Comparison of ENCODE assay signal across 8 mouse cellular contexts in genomic region chr19:5770311-5770710, GRCm38 (mm10). TPM values are rescaled to one million over a fixed set of nuclear protein-coding genes. Genes with fewer than 3 reads are reported as not detected.
DNase-seq lines count a peak whose midpoint lies in the region; ATAC-seq and TF ChIP-seq lines count a peak whose summit lies in the region.

No protein-coding gene starts in this region.

- H3K36me3 ChIP-seq in embryonic facial prominence, embryonic 13.5 days = peaks cover 48% of the 10 kb centered on the region
- peaks cover 20% of the 10 kb centered on the region for H3K36me3 ChIP-seq in hindbrain, embryonic 16.5 days (ENCODE audit: control insufficient read depth, insufficient read depth, low read length)
- H3K36me3 ChIP-seq in myocyte (ENCODE audit: control insufficient read depth, insufficient read depth) = peaks cover 23% of the 10 kb centered on the region

- no peak for TF ChIP-seq CTCF in layer of hippocampus, adult 2 months (conservative IDR thresholded peaks at IDR 0.05)

- peak overlapping the region; percentile 83 for H3ac ChIP-seq in myocyte (ENCODE audit: control insufficient read depth, insufficient read length)

- no peak for ATAC-seq in embryonic facial prominence, embryonic 13.5 days (ENCODE audit: insufficient number of reproducible peaks, insufficient read depth, low FRiP score, low TSS enrichment, low read depth)
- no peak for ATAC-seq in hindbrain, embryonic 16.5 days

- peaks cover 13% of the 10 kb centered on the region for H3K4me1 ChIP-seq in embryonic facial prominence, embryonic 13.5 days
- H3K4me1 ChIP-seq in hindbrain, embryonic 16.5 days (ENCODE audit: control insufficient read depth, insufficient read depth, low read depth, low read length) = peaks cover 11% of the 10 kb centered on the region

- H3K9me3 ChIP-seq in embryonic facial prominence, embryonic 13.5 days = no peaks in the 10 kb centered on the region
- no peaks in the 10 kb centered on the region for H3K9me3 ChIP-seq in hindbrain, embryonic 16.5 days (ENCODE audit: control insufficient read depth, low read length)

- peak overlapping the region; percentile 95 for H3K27ac ChIP-seq in layer of hippocampus, adult 2 months
- peak overlapping the region; percentile 78; the same call in 1 of the 2 replicates for H3K27ac ChIP-seq in embryonic facial prominence, embryonic 13.5 days
- peak overlapping the region; percentile 91 for H3K27ac ChIP-seq in hindbrain, embryonic 16.5 days (ENCODE audit: low read depth, low read length)

- WGBS in embryonic facial prominence, embryonic 13.5 days = 43% methylated on average over 9 of the region's 9 CpGs
- WGBS in hindbrain, embryonic 16.5 days = 35% methylated on average over 9 of the region's 9 CpGs

- H3K4me3 ChIP-seq in layer of hippocampus, adult 2 months = peak overlapping the region; percentile 98
- H3K4me3 ChIP-seq in embryonic facial prominence, embryonic 13.5 days = peak overlapping the region; percentile 81
- H3K4me3 ChIP-seq in hindbrain, embryonic 16.5 days (ENCODE audit: low read length) = peak overlapping the region; percentile 89
- peak overlapping the region; percentile 63 for H3K4me3 ChIP-seq in myocyte

- peak overlapping the region; percentile 92 for H3K9ac ChIP-seq in embryonic facial prominence, embryonic 13.5 days
- H3K9ac ChIP-seq in hindbrain, embryonic 16.5 days (ENCODE audit: low read depth, low read length) = peak overlapping the region; percentile 96

- no peak for DNase-seq in layer of hippocampus, adult 2 months (ENCODE audit: low spot score in 2 of 2)
- DNase-seq in layer of hippocampus, postnatal 25 days (ENCODE audit: extremely low spot score in 1 of 2, low spot score in 1 of 2) = no peak
- no peak for DNase-seq in T-cell, adult 2 months (ENCODE audit: low spot score)
- no peak for DNase-seq in gastrocnemius, adult 18-20 months (ENCODE audit: low spot score)
- no peak for DNase-seq in spleen, adult 18-20 months

- no peak for TF ChIP-seq POLR2A in myocyte (IDR thresholded peaks at IDR 0.05; ENCODE audit: insufficient read length, low read depth)

- H3K4me2 ChIP-seq in embryonic facial prominence, embryonic 13.5 days = peak overlapping the region; percentile 91
- H3K4me2 ChIP-seq in hindbrain, embryonic 16.5 days (ENCODE audit: low read length) = peak overlapping the region; percentile 61
- H3K4me2 ChIP-seq in myocyte (ENCODE audit: low read depth) = peak overlapping the region; percentile 99

- no peaks in the 10 kb centered on the region for H3K27me3 ChIP-seq in embryonic facial prominence, embryonic 13.5 days
- H3K27me3 ChIP-seq in hindbrain, embryonic 16.5 days (replicated peaks; ENCODE audit: control insufficient read depth, insufficient read depth, low read length) = no peaks in the 10 kb centered on the region
- no peaks in the 10 kb centered on the region for H3K27me3 ChIP-seq in myocyte (ENCODE audit: control insufficient read depth, insufficient read depth, insufficient read length)

- H3K79me2 ChIP-seq in myocyte (ENCODE audit: control insufficient read depth, insufficient read depth) = peaks cover 19% of the 10 kb centered on the region

TF ChIP-seq in myocyte, 11 proteins besides CTCF, POLR2A, EP300 and RAD21:
- TF ChIP-seq MYOG (IDR thresholded peaks at IDR 0.05; ENCODE audit: control insufficient read depth in 1 of 3, insufficient read depth in 1 of 3, insufficient read length in 2 of 3, low read depth in 2 of 3) = no peak
- no peak for TF ChIP-seq MYOD1 (IDR thresholded peaks at IDR 0.05; ENCODE audit: control insufficient read depth in 1 of 3, insufficient read length in 2 of 3, low read depth in 2 of 3)
- TF ChIP-seq CEBPB (IDR thresholded peaks at IDR 0.05; ENCODE audit: insufficient read depth, poor library complexity, severe bottlenecking) = no peak
- no peak for TF ChIP-seq TCF3 (IDR thresholded peaks at IDR 0.05; ENCODE audit: insufficient read length, low read depth)
- TF ChIP-seq REST (IDR thresholded peaks at IDR 0.05; ENCODE audit: insufficient read depth, insufficient read length) = no peak
- TF ChIP-seq TCF12 (IDR thresholded peaks at IDR 0.05; ENCODE audit: insufficient read depth, poor library complexity, severe bottlenecking) = no peak

RNA-seq across cellular contexts. Expression of gene Scyl1, which starts 0.9 kb away (rescaled TPM):
- total RNA-seq in layer of hippocampus, adult 2 months (2021) = 10 to 100 TPM; 74.1 to 80.9 TPM
- total RNA-seq in layer of hippocampus, postnatal 25 days (2021) = 10 to 100 TPM; 68.6 to 71.8 TPM
- 73.0 and 75.3 TPM in 2 replicates for polyA plus RNA-seq in embryonic facial prominence, embryonic 13.5 days (2015; fragmentation: Nextera tagmentation; extraction: Ambion mirVana)
- 83.2 and 93.9 TPM in 2 replicates for polyA plus RNA-seq in hindbrain, embryonic 16.5 days (2015; fragmentation: Nextera tagmentation; extraction: Ambion mirVana)
- polyA plus RNA-seq in myocyte (2012; fragmentation: generic; extraction: Trizol) = 73.5 TPM
- total RNA-seq in gastrocnemius, adult 18-20 months (2021) = 10 to 100 TPM; 70.6 to 74.4 TPM

RNA-seq across cellular contexts. Expression of gene Ltbp3, which starts 29.6 kb away (rescaled TPM):
- total RNA-seq in layer of hippocampus, adult 2 months (2021) = 10 to 100 TPM; 23.8 to 30.0 TPM
- 10 to 100 TPM; 23.8 to 26.8 TPM for total RNA-seq in layer of hippocampus, postnatal 25 days (2021)
- polyA plus RNA-seq in embryonic facial prominence, embryonic 13.5 days (2015; fragmentation: Nextera tagmentation; extraction: Ambion mirVana) = 44.4 and 47.8 TPM in 2 replicates
- polyA plus RNA-seq in hindbrain, embryonic 16.5 days (2015; fragmentation: Nextera tagmentation; extraction: Ambion mirVana) = 11.6 and 15.4 TPM in 2 replicates
- polyA plus RNA-seq in myocyte (2012; fragmentation: generic; extraction: Trizol) = 100 TPM
- 10 to 100 TPM; 41.4 to 45.4 TPM for total RNA-seq in gastrocnemius, adult 18-20 months (2021)

RNA-seq across cellular contexts. Expression of gene Fam89b, which starts 40.9 kb away (rescaled TPM):
- total RNA-seq in layer of hippocampus, adult 2 months (2021) = 10 to 100 TPM; 26.5 to 29.4 TPM
- 10 to 100 TPM; 29.3 to 32.9 TPM for total RNA-seq in layer of hippocampus, postnatal 25 days (2021)
- polyA plus RNA-seq in embryonic facial prominence, embryonic 13.5 days (2015; fragmentation: Nextera tagmentation; extraction: Ambion mirVana) = 115 and 126 TPM in 2 replicates
- 118 and 128 TPM in 2 replicates for polyA plus RNA-seq in hindbrain, embryonic 16.5 days (2015; fragmentation: Nextera tagmentation; extraction: Ambion mirVana)
- 77.4 TPM for polyA plus RNA-seq in myocyte (2012; fragmentation: generic; extraction: Trizol)
- 10 to 100 TPM; 20.1 to 21.3 TPM for total RNA-seq in gastrocnemius, adult 18-20 months (2021)

RNA-seq across cellular contexts. Expression of gene Ehbp1l1, which starts 44.2 kb away (rescaled TPM):
- 10 to 100 TPM; 11.8 to 17.7 TPM for total RNA-seq in layer of hippocampus, adult 2 months (2021)
- 10 to 100 TPM; 14.6 to 17.2 TPM for total RNA-seq in layer of hippocampus, postnatal 25 days (2021)
- 9.9 and 14.0 TPM in 2 replicates for polyA plus RNA-seq in embryonic facial prominence, embryonic 13.5 days (2015; fragmentation: Nextera tagmentation; extraction: Ambion mirVana)
- polyA plus RNA-seq in hindbrain, embryonic 16.5 days (2015; fragmentation: Nextera tagmentation; extraction: Ambion mirVana) = 21.6 and 29.7 TPM in 2 replicates
- polyA plus RNA-seq in myocyte (2012; fragmentation: generic; extraction: Trizol) = 97.4 TPM
- total RNA-seq in gastrocnemius, adult 18-20 months (2021) = 100 to 1,000 TPM; 210 to 241 TPM
